Mouse (Mus musculus): ENCODE measurements around the gene Rundc3a. TPM values are rescaled to one million over a fixed set of nuclear protein-coding genes. Genes with fewer than 3 reads are reported as not detected.
A peak's percentile ranks its signal among the peaks of the same experiment; 100 is the strongest.

The Rundc3a gene
- total RNA-seq, 2 experiments from 2014 or later = 413 to 422 TPM

DNA sequence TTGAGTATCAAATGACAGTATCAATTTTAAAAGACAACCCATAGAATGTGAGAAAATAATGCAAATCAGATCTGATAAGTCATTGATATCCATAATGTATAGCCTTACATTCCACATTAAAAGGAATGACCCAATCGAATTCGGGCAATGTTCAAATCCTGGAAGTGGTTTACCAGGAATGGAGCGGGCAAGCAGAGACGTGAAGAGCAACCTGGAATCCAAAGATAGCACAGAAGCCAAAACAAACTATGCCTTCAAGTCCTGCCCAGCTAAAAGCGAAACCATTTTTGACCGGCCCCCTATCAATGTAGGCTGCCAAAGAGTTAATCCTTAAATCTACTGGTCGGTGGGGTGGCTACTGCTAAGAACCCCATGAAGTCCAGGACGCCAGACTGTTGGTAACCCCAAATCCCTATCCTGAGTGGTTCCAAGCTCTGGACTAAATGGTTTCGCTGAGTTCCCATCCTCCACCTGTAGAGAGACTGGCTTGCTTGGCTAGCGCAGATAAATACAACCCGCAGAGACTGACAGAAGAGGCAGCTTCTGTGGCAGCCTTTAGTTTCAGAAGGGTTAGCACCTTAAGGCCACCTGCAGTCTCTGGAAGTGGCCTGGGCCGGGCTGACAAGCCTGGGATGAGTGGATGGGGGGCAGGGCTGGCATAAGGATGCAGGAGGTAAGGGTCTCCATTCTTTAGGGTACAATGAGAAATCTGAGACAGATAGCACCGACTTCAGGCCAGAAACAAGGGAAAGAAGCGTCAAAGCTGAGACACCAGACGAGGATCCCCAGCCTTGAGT, 564 bp upstream of the Rundc3a start:
- no peak for DNase-seq (ENCODE audit: low spot score in 2 of 2)

DNA sequence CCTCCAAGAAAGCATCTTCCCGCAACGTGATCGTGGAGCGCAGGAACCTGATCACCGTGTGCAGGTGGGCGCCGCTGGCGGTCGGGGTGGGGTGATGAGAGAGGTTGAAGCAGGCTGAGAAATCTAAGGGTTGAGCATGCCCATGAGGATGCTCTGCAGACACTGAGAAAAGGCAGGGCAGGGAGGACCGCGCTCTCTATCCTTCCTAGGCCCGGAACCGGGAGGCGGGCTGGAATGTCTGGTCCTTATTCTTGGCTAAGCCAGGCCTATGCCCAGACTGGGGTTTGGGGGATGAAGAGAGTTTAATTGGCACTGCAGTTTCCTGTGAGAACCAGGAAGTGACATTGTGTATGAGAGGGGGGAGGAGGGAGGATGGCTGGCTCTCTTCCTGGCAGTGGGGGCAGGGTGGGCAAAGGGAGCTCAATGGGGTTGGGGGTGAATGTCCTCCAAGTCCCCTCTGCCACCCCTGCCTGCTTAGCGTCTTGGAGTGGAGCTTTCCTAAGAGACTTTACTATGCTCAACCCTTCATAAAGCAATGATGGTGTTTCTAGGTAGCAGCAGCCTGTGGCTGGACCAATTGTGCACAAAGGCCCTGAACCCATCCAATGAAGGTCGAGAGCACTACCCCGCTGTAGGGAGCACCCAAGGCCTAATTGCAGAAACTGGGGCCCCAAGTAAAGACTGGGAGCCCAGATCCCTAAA, 667 bp downstream of the Rundc3a start:
- peak; percentile 54 to 70 for DNase-seq (ENCODE audit: low spot score in 2 of 2)

DNA sequence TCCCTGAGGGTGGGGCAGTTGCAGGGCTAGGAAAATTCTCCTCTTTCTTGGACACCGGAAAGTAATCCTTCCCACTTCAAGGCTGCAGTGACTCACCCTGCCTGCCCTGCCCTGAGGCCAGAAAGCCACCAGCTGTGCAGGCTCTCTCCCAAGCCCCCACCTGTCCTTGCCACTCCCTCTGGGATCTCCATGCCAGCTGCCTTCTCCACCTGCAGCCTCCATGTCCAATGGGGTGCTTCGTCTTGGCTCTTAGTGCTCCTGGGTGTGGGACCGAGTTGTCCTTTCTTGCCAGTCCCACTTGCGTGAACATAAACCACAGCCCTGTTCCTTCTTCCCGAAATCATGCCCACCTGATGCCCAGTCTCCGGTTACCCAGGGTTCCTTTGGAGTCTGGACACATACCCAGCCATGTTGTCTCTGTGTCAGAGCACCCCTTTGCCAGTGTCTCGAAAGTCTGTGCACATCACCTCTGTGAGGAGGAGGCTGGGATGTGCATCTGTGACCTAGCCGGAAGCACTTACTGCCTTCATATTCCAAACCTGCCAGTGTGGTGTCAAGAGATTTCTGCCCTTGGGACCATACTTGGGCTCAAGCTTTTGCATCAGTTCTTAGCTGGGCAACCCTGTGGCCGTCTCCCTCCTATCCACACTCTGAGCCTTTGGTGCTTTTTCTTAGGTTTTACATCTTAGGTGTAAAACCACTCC, 1.4 kb downstream of the Rundc3a start:
- peak; percentile 12 to 13 for DNase-seq (ENCODE audit: low spot score in 2 of 2)

GRCm38 (mm10) chr11:102395250-102395649, 2.0 kb downstream of the Rundc3a start:
- DNase-seq (ENCODE audit: low spot score in 2 of 2) = peak; percentile 14 to 16

DNA sequence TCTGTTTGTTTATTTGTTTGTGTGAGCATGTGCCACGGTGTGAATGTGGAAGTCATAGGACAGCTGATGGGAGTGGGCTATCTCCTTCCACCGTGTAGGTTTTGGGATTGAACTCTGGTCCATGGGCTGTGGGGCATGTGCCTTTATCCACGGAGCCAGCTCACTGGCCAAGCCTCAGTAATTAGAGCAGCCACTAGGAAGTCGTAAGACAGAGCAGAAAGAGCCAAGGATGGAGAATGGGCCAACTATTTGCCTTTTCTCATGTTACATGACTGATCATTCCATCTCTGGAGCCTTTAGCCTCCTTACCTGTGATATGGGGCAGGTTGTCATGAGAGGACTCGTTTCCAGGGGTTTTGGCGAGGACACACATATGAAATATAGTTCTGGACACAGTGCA, 3.1 kb downstream of the Rundc3a start:
- DNase-seq (ENCODE audit: low spot score in 2 of 2) = no peak

GRCm38 (mm10) chr11:102396671-102397141, 3.5 kb downstream of the Rundc3a start:
- DNase-seq (ENCODE audit: low spot score in 2 of 2) = peak; percentile 8 to 23

GRCm38 (mm10) chr11:102398007-102398825, 5.0 kb downstream of the Rundc3a start:
- peak; percentile 28 to 59 for DNase-seq (ENCODE audit: low spot score in 2 of 2)

- DNase-seq (ENCODE audit: low spot score in 2 of 2) = no peak
Measured at GRCm38 (mm10) chr11:102399107-102399506, 5.9 kb downstream of the Rundc3a start.

GRCm38 (mm10) chr11:102399610-102400072, 6.4 kb downstream of the Rundc3a start:
- DNase-seq (ENCODE audit: low spot score in 2 of 2) = peak in 1 of 2 experiments; percentile 14

GRCm38 (mm10) chr11:102400513-102401084, 7.4 kb downstream of the Rundc3a start:
- DNase-seq (ENCODE audit: low spot score in 2 of 2) = peak in 1 of 2 experiments; percentile 4

GRCm38 (mm10) chr11:102401898-102402500, 8.8 kb downstream of the Rundc3a start:
- peak; percentile 12 to 15 for DNase-seq (ENCODE audit: low spot score in 2 of 2)

DNA sequence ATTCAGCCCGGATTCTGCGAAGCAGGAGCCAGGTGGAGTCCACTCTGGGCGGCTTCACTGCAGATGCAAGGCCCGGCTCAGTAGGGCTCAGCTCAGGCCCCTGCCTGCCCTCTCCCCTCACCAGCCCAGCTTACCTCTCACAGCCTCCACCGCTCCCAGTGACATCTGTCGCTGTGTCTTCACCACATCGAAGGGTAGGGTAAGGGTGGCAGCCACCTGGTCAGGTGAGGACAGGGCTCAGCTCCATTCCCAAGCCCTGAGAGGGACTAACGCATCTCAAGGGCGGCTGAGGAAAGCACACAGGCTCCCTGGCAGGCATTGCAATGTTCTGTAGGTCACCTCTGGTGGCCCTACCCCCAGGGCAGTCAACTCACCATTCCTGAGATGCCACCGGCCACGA, 10.5 kb downstream of the Rundc3a start:
- DNase-seq (ENCODE audit: low spot score in 2 of 2) = no peak

DNA sequence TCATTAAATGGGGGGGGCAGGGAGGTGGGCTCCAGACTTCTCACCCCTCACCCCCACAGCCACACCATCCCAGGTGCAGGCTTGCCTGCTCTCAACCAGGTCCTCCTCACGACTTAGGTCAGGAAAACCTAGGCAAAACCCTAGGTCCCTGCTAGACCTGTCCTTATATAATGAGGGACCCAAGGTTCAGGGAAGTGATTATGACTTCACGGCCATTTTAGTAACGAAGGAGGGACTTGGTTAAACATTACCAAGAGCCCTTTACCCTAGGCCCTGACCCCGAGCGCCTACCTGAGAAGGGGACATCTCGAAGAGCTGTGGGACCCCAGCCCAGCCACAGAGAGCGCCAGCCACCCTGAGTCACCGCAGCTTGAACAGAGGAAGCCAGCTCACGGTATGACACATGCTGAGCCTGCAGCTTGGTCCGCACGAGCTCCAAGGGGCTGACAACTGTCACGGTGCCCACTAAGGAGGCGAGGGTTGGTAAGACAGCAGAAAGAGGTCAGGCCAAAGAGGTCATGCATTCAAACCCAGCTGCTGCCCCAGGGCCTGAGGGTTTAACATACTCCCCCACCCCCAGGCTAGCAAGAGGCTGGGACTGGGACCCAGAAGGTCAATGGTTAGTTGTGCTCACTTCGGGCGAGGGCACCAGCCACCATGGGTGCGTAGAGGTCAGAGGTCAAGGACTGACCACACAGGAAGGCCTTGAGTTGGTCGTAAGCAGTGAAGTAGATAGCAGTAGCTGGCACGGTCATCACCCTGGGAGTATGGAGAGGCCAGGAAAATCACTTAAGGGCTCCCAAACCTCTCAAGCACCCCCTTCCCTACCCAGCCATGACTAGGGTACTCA, 11.2 kb downstream of the Rundc3a start:
- DNase-seq (ENCODE audit: low spot score in 2 of 2) = peak in 1 of 2 experiments; percentile 12

- DNase-seq (ENCODE audit: low spot score in 2 of 2) = peak in 1 of 2 experiments; percentile 11
Measured at GRCm38 (mm10) chr11:102405544-102406285, 12.5 kb downstream of the Rundc3a start.

DNA sequence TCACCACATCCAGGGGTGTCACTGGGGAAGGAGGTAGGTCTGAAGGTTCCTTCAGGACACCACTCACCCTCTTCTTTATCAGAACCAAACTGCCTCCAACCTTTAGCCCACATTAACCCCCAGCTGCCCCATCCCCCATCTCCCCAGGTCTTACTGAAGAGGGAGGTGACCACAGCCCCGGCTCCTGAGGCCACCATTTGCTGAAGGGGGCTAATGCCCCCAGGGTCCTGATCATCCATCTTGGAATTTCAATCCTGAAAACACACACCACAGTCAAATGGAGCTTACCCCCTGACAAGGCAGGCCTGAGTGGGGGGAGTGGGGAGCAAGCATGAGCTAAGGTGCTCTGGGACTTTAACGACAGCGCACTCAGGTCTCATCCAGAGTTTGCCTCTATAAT, 13.2 kb downstream of the Rundc3a start:
- peak in 1 of 2 experiments; percentile 12 for DNase-seq (ENCODE audit: low spot score in 2 of 2)

DNA sequence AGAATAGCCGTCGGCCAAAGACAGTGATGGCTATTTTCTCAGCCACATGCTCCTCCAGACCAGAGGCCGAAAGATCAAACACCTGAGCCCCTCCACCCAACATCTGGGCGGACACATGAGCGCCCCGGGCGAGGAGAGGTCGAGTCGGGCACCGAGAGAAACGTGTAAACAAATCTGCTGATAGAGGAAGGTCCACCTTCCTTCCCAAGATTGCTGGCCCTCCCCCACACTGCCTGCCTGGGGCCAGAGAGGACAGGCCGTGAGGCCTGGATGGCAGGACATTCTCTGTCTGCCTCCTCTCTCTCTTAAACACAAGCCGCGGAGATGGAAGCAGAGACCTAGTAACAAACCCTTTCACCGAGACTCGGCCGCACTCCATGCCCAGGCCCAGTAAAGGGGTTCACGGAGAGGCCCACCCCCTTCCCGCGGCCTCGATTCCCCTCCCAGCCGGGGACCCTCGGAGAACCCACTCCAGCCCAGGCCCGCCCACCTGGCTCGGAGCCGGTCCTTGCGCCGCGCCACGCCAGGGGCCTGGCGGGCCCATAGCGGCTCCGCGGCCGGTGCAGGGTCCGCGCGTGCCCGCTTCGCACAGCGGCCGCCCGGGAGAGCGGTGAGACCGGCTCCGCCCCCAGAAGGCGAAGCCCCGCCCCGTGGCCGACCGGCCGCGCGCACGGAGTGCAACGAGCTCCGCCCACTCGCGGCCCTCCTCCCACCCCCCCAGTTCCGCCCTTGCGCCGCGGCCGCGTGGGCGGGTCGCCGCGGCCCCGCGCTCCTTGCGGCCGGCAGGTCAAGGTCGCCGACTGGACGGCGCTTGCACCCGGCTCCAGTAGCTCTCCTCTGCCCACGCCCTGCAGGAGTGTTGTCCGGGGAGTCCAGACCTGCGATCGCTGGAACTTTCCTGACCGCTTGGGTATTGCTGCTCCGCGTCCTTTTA, 14.0 kb downstream of the Rundc3a start:
- DNase-seq (ENCODE audit: low spot score in 2 of 2) = peak; percentile 86 to 91

DNA sequence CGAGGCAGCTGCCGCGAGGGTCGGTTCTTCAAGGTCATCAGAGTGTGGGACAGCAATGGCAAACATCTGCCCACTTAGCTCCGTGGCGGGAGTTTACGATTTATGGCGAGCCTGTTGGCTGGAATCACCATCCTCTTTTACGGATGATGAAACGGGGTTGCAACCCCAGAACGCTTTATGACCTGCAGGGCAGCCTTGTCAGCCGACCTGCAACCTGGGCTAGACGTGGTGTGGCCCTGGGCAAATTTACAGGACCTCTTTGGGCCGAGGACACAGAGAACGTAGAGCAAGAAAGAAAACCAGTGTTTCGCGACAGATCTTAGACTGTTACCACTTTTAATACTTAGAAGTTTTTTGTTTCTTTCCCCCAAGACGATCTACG, 14.6 kb downstream of the Rundc3a start, which contains the start of gene Slc25a39:
Gene Slc25a39, minus strand, starts transcription at position 113 of the 382 bp plus-strand sequence.
- no peak for DNase-seq (ENCODE audit: low spot score in 2 of 2)

Data from layer of hippocampus, postnatal 14 days (tissue).